Mouse (Mus musculus) megakaryocyte, embryonic 14.5 days (primary cell): ENCODE measurements around the gene Foxf1. TPM values are rescaled to one million over a fixed set of nuclear protein-coding genes. Genes with fewer than 3 reads are reported as not detected.

Experiments used
- H3K27me3 ChIP-seq: replicated peaks from 2 replicates; pipeline ENCODE3; 2012; ENCODE audit warnings: inconsistent platforms
- H3K36me3 ChIP-seq: replicated peaks from 2 replicates; pipeline ENCODE3; 2012; ENCODE audit warnings: low read length, inconsistent platforms, mixed read lengths
- H3K4me1 ChIP-seq: 2 replicates; pipeline ENCODE4 v1.6.1; 2012; ENCODE audit warnings: inconsistent platforms
- H3K4me3 ChIP-seq: replicated peaks from 2 replicates; pipeline ENCODE3; 2012; ENCODE audit warnings: moderate library complexity, mild to moderate bottlenecking, inconsistent platforms
- H3K9me3 ChIP-seq: 2 replicates; pipeline ENCODE4 v1.6.1; 2012; ENCODE audit warnings: inconsistent platforms
- FLI1 ChIP-seq: IDR thresholded peaks from 2 replicates; pipeline ENCODE4 v1.6.1; 2012; ENCODE audit warnings: low read length, inconsistent platforms, mixed read lengths
- GATA1 ChIP-seq: IDR thresholded peaks from 3 replicates; pipeline ENCODE4 v1.6.1; 2012; ENCODE audit warnings: mixed read lengths, low read length, inconsistent platforms, borderline replicate concordance
- polyA plus RNA-seq: library from polyadenylated mRNA; stranded (reverse); fragments of >175 nt; gene quantifications from 2 replicates; pipeline ENCODE4 v1.2.3, GENCODE M21; 2012; ENCODE audit warnings: low replicate concordance; ENCODE audit not compliant: insufficient read depth

Gene Foxf1
- polyA plus RNA-seq, 1 experiment: not detected

GRCm38 (mm10) chr8:121128531-121129264 is 44.5 kb downstream of the Foxf1 start:
- Histone ChIP-seq H3K9me3 (no peaks in the 10 kb centered on the region), H3K27me3 (peaks cover 97% of the 10 kb centered on the region), H3K4me3 (no peak overlapping the region), H3K36me3 (no peaks in the 10 kb centered on the region), H3K4me1 (peaks cover 30% of the 10 kb centered on the region)
- TF ChIP-seq GATA1 (no peak), FLI1 (no peak)

DNA sequence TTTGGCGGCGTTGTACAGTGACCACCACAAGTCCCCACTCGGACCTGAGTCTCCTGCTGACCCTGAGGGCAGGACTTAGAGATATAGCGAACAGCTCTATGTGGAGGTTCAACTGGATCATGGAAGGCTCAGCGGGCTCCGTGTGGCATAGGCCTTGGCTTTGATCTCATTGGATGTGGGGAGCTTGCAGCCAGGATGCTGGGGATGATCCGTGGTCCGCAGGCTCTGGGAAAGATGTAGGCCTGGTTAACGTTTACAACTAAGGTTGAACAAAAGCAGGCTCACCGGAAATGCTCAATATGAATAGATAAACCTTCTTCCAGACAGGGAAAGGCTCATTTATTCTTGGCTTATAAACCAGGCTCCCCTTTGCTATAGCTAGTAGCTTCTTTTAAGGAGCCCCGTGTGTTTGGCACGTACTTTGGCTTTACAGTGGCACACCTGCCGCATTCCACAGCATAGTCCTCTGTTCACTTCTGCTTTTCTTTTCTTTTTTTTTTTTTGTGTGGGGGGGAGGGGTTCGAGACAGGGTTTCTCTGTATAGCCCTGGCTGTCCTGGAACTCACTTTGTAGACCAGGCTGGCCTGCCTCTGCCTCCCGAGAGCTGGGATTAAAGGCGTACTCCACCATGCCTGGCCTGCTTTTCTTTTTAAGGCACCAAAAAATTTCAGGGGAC is 45.2 kb downstream of the Foxf1 start:
- Histone ChIP-seq H3K9me3 (peaks cover 6% of the 10 kb centered on the region), H3K4me3 (no peak overlapping the region), H3K4me1 (peaks cover 30% of the 10 kb centered on the region), H3K36me3 (no peaks in the 10 kb centered on the region), H3K27me3 (peaks cover 98% of the 10 kb centered on the region)
- TF ChIP-seq FLI1 (no peak), GATA1 (no peak)

- TF ChIP-seq GATA1 (no peak), FLI1 (no peak)
- Histone ChIP-seq H3K4me3 (no peak overlapping the region), H3K4me1 (peaks cover 20% of the 10 kb centered on the region), H3K9me3 (peaks cover 15% of the 10 kb centered on the region), H3K27me3 (peaks cover 97% of the 10 kb centered on the region), H3K36me3 (no peaks in the 10 kb centered on the region)
Observed at GRCm38 (mm10) chr8:121130522-121130921, 46.3 kb downstream of the Foxf1 start.

DNA sequence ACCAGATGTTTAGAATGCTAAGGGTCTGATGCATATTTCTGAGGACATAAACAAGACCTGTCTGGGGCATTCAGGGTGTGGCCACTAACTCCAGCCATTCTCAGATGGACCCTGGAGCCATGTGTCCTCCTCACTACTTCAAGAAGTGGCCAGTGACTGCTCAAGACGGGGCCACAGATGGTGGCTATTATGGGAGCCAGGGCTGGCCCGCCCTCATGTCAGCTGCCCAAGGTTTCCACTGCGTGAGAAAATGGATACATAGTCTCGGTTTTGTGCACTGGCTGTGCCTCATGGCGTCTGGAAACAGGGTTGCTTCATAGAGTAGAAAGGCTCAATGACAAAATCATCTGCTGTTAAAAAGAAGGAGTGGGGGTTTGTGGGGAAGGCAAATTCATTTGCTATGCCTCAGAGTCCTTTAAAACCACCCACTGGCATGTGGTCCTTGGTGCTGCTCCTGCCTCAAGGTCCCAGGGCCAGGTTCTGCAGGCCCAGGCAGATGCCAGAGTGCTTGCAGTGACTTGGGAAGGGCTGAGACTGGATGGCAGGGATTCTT is 48.9 kb downstream of the Foxf1 start:
- H3K4me3 ChIP-seq: no peak overlapping the region
- no peak for TF ChIP-seq FLI1
- H3K27me3 ChIP-seq: peaks cover 90% of the 10 kb centered on the region
- no peaks in the 10 kb centered on the region for H3K36me3 ChIP-seq
- peaks cover 15% of the 10 kb centered on the region for H3K4me1 ChIP-seq
- H3K9me3 ChIP-seq: peaks cover 39% of the 10 kb centered on the region

DNA sequence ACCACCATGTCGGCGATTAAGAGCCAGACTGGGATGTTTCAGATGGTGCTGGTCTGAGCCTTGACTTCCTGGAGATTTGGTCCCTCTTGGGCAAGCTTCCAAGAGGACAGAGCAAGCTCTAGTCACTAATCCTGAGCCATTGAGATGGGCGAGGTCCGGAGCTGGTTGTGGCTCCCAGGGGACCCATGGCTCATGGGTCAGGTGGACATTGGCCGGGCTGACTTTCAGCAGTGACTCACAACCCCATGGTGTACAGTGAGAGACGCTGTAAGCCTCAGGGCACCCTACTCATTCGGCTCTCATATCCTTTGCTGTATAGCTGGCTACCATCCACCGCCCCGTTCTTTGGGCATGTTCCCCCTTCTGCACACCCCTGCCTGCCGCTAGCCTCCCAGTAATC is 49.9 kb downstream of the Foxf1 start:
- no peaks in the 10 kb centered on the region for H3K36me3 ChIP-seq
- H3K4me1 ChIP-seq: peaks cover 4% of the 10 kb centered on the region; the same call in 1 of the 2 replicates
- no peak for TF ChIP-seq GATA1
- TF ChIP-seq FLI1: no peak
- peaks cover 89% of the 10 kb centered on the region for H3K27me3 ChIP-seq
- H3K9me3 ChIP-seq: peaks cover 49% of the 10 kb centered on the region
- H3K4me3 ChIP-seq: no peak overlapping the region

DNA sequence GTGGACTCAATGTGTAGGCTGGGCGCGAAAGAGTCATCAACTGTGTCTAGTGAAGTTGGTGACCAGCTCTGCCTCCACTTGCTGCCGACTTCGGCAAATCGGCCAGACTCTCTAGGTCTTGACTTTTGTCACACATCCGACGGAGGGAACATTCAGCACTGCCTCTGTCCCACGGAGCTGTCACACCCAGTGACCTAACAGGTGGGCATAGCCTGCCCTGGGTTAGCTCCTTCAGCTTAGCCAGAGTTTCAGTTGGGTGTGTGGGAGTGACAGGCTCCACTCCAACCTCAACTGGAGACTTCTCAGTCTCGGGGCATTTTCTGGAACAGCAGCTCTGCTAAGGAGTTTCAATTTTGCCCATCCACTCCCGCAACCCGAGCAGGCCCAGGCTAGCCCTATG is 50.3 kb downstream of the Foxf1 start:
- Histone ChIP-seq H3K27me3 (peaks cover 89% of the 10 kb centered on the region), H3K9me3 (peaks cover 54% of the 10 kb centered on the region)

GRCm38 (mm10) chr8:121136856-121137255 is 52.7 kb downstream of the Foxf1 start:
- TF ChIP-seq GATA1 (no peak), FLI1 (no peak)
- H3K4me1 ChIP-seq: no peaks in the 10 kb centered on the region

More for the DNA sequence above, 50.3 kb downstream of the Foxf1 start:
- TF ChIP-seq GATA1 (no peak), FLI1 (no peak)
- no peak overlapping the region for H3K4me3 ChIP-seq
- H3K4me1 ChIP-seq: no peaks in the 10 kb centered on the region; the same call in 1 of the 2 replicates
- no peaks in the 10 kb centered on the region for H3K36me3 ChIP-seq

More at GRCm38 (mm10) chr8:121136856-121137255, 52.7 kb downstream of the Foxf1 start:
- H3K4me3 ChIP-seq: peak overlapping the region; percentile 33
- H3K27me3 ChIP-seq: peaks cover 89% of the 10 kb centered on the region
- H3K36me3 ChIP-seq: no peaks in the 10 kb centered on the region
- peaks cover 59% of the 10 kb centered on the region for H3K9me3 ChIP-seq

Other genes with a start within 250 kb of the Foxf1 start
- 66.9 and 128 TPM in 2 replicates for gene Mthfsd, start 24.0 kb downstream of the Foxf1 start, polyA plus RNA-seq
- gene Foxc2, start 31.8 kb downstream of the Foxf1 start, polyA plus RNA-seq: 0.06 and 1.0 TPM in 2 replicates
- gene Foxl1, start 43.6 kb downstream of the Foxf1 start, polyA plus RNA-seq: not detected in 2 replicates